Mouse (Mus musculus) megakaryocyte, embryonic 14.5 days (primary cell): ENCODE results near the gene Chrna9.

ENCODE experiments used
- FLI1 ChIP-seq: IDR thresholded peaks from 2 replicates; pipeline ENCODE4 v1.6.1; 2012; ENCODE audit warnings: low read length, inconsistent platforms, mixed read lengths
- GATA1 ChIP-seq: IDR thresholded peaks from 3 replicates; pipeline ENCODE4 v1.6.1; 2012; ENCODE audit warnings: mixed read lengths, low read length, inconsistent platforms, borderline replicate concordance

GRCm38 (mm10) chr5:65918601-65919000 is 16.1 kb upstream of the Chrna9 start:
- no peak for TF ChIP-seq FLI1
- no peak for TF ChIP-seq GATA1
